Mouse (Mus musculus) MEL (cell line): ENCODE data around the gene Slc12a8. TPM values are rescaled to one million over a fixed set of nuclear protein-coding genes. Genes with fewer than 3 reads are reported as not detected.

Experiments used
- DNase-seq: peaks from one replicate; pipeline ENCODE4 v3.0.0; 2011; ENCODE audit warnings: low read depth, low spot score
- H3K27ac ChIP-seq: 2 replicates; pipeline ENCODE4 v1.5.1; 2012; ENCODE audit warnings: low read depth, mild to moderate bottlenecking, control low read depth, low read length, moderate library complexity; ENCODE audit not compliant: control insufficient read depth
- H3K27me3 ChIP-seq, 2 experiments: fragments of 150-350 bp in 1 of 2; sonication (generic) in 1 of 2; 2 replicates each; pipeline ENCODE4 v1.6.1; 2012; ENCODE audit warnings: low read length in 2 of 2, mild to moderate bottlenecking in 2 of 2, improper control_type of control experiment in 1 of 2, moderate library complexity in 1 of 2; ENCODE audit not compliant: insufficient read depth in 2 of 2, control insufficient read depth in 1 of 2
- H3K36me3 ChIP-seq, 2 experiments: 2 replicates each; pipeline ENCODE4 v1.6.1; 2012 to 2014; ENCODE audit warnings: low read length in 2 of 2, improper control_type of control experiment in 1 of 2, inconsistent platforms in 1 of 2, mild to moderate bottlenecking in 1 of 2; ENCODE audit not compliant: insufficient read depth in 2 of 2, control insufficient read depth in 1 of 2
- H3K4me1 ChIP-seq, 2 experiments: fragments of 150-350 bp in 1 of 2; sonication (generic) in 1 of 2; 2 replicates each; pipeline ENCODE4 v1.6.1; 2012; ENCODE audit warnings: low read length in 2 of 2, improper control_type of control experiment in 1 of 2, mild to moderate bottlenecking in 1 of 2; ENCODE audit not compliant: insufficient read depth in 2 of 2, control insufficient read depth in 1 of 2
- H3K4me3 ChIP-seq, 2 experiments: fragments of 150-350 bp in 1 of 2; sonication (generic) in 1 of 2; 2 replicates each; pipeline ENCODE4 v1.5.1; 2012; ENCODE audit warnings: low read depth in 2 of 2, low read length in 2 of 2, mild to moderate bottlenecking in 2 of 2, moderate library complexity in 2 of 2, control low read depth in 1 of 2, improper control_type of control experiment in 1 of 2; ENCODE audit not compliant: control insufficient read depth in 1 of 2, insufficient read depth in 1 of 2
- H3K79me2 ChIP-seq: 2 replicates; pipeline ENCODE4 v1.6.1; 2012; ENCODE audit warnings: mild to moderate bottlenecking, low read length, moderate library complexity; ENCODE audit not compliant: control insufficient read depth, poor library complexity, insufficient read depth
- H3K9ac ChIP-seq: 2 replicates; pipeline ENCODE4 v1.6.1; 2012; ENCODE audit warnings: low read depth, mild to moderate bottlenecking, control low read depth, low read length, moderate library complexity; ENCODE audit not compliant: control insufficient read depth, poor library complexity, severe bottlenecking
- H3K9me3 ChIP-seq: fragments of 150-350 bp; sonication (generic); replicated peaks from 2 replicates; pipeline ENCODE4 v1.6.1; 2012; ENCODE audit warnings: mild to moderate bottlenecking, low read length, improper control_type of control experiment, moderate library complexity; ENCODE audit not compliant: insufficient read depth
- CHD1 ChIP-seq: IDR thresholded peaks from 2 replicates; pipeline ENCODE4 v1.6.1; 2012; ENCODE audit warnings: low read depth, mild to moderate bottlenecking, inconsistent platforms, low read length, improper control_type of control experiment
- CHD2 ChIP-seq: IDR thresholded peaks from 2 replicates; pipeline ENCODE4 v1.6.1; 2011; ENCODE audit warnings: low read length, improper control_type of control experiment
- CTCF ChIP-seq, 3 experiments: IDR thresholded peaks in 2 of 3; conservative IDR thresholded peaks in 1 of 3; 2 replicates each; pipeline ENCODE4 v1.5.1; 2011 to 2012; ENCODE audit warnings: low read length in 3 of 3, low read depth in 2 of 3, mild to moderate bottlenecking in 2 of 3, improper control_type of control experiment in 1 of 3, inconsistent platforms in 1 of 3, mixed read lengths in 1 of 3, moderate library complexity in 1 of 3; ENCODE audit not compliant: control insufficient read depth in 1 of 3, insufficient read depth in 1 of 3, poor library complexity in 1 of 3, severe bottlenecking in 1 of 3
- ETS1 ChIP-seq: IDR thresholded peaks from 2 replicates; pipeline ENCODE4 v1.6.1; 2012; ENCODE audit warnings: low read depth, mild to moderate bottlenecking, inconsistent platforms, low read length, improper control_type of control experiment, moderate library complexity
- GABPA ChIP-seq: IDR thresholded peaks from 2 replicates; pipeline ENCODE4 v1.6.1; 2012; ENCODE audit warnings: low read depth, mild to moderate bottlenecking, inconsistent platforms, low read length, improper control_type of control experiment, moderate library complexity
- JUND ChIP-seq: IDR thresholded peaks from 2 replicates; pipeline ENCODE4 v1.6.1; 2011; ENCODE audit warnings: low read depth, mild to moderate bottlenecking, improper control_type of control experiment, low read length
- MAFK ChIP-seq: IDR thresholded peaks from 2 replicates; pipeline ENCODE4 v1.6.1; 2011; ENCODE audit warnings: low read depth, mild to moderate bottlenecking, low read length, improper control_type of control experiment, borderline replicate concordance
- MAX ChIP-seq: IDR thresholded peaks from 2 replicates; pipeline ENCODE4 v1.6.1; 2011; ENCODE audit warnings: low read length, improper control_type of control experiment
- MYB ChIP-seq: IDR thresholded peaks from 2 replicates; pipeline ENCODE4 v1.6.1; 2011; ENCODE audit warnings: mild to moderate bottlenecking, low read depth, low read length, improper control_type of control experiment
- MYC ChIP-seq: IDR thresholded peaks from 2 replicates; pipeline ENCODE4 v1.6.1; 2011; ENCODE audit warnings: low read depth, mild to moderate bottlenecking, low read length, improper control_type of control experiment, moderate library complexity
- NELFE ChIP-seq: IDR thresholded peaks from 2 replicates; pipeline ENCODE4 v1.6.1; 2011; ENCODE audit warnings: low read depth, low read length, improper control_type of control experiment
- POLR2A ChIP-seq, 2 experiments: IDR thresholded peaks; 2 replicates each; pipeline ENCODE4 v1.6.1; 2011 to 2012; ENCODE audit warnings: low read length in 2 of 2, mild to moderate bottlenecking in 2 of 2, control low read depth in 1 of 2, improper control_type of control experiment in 1 of 2, low read depth in 1 of 2, moderate library complexity in 1 of 2; ENCODE audit not compliant: control insufficient read depth in 1 of 2, insufficient read depth in 1 of 2, poor library complexity in 1 of 2
- POLR2AphosphoS5 ChIP-seq: IDR thresholded peaks from 2 replicates; pipeline ENCODE4 v1.6.1; 2012; ENCODE audit warnings: low read depth, borderline replicate concordance, mild to moderate bottlenecking, inconsistent platforms, low read length, moderate library complexity, mixed read lengths
- RAD21 ChIP-seq: IDR thresholded peaks from 2 replicates; pipeline ENCODE4 v1.6.1; 2011; ENCODE audit warnings: mild to moderate bottlenecking, low read depth, low read length, improper control_type of control experiment
- RCOR1 ChIP-seq: IDR thresholded peaks from 2 replicates; pipeline ENCODE4 v1.6.1; 2012; ENCODE audit warnings: low read depth, mild to moderate bottlenecking, inconsistent platforms, low read length, improper control_type of control experiment
- TCF12 ChIP-seq: IDR thresholded peaks from 2 replicates; pipeline ENCODE4 v1.6.1; 2014; ENCODE audit warnings: low read depth, mild to moderate bottlenecking, inconsistent platforms, low read length, improper control_type of control experiment, moderate library complexity
- UBTF ChIP-seq: IDR thresholded peaks from 2 replicates; pipeline ENCODE4 v1.6.1; 2012; ENCODE audit warnings: low read depth, mild to moderate bottlenecking, inconsistent platforms, low read length, improper control_type of control experiment, moderate library complexity, borderline replicate concordance; ENCODE audit not compliant: insufficient read depth
- USF1 ChIP-seq: IDR thresholded peaks from 2 replicates; pipeline ENCODE4 v1.6.1; 2014; ENCODE audit warnings: low read depth, mild to moderate bottlenecking, inconsistent platforms, low read length, improper control_type of control experiment, moderate library complexity
- USF2 ChIP-seq, 2 experiments: IDR thresholded peaks; 2 replicates each; pipeline ENCODE4 v1.6.1; 2011 to 2012; ENCODE audit warnings: improper control_type of control experiment in 2 of 2, low read length in 2 of 2, borderline replicate concordance in 1 of 2, inconsistent platforms in 1 of 2, low read depth in 1 of 2, mild to moderate bottlenecking in 1 of 2; ENCODE audit not compliant: insufficient read depth in 1 of 2
- ZKSCAN1 ChIP-seq: IDR thresholded peaks from 2 replicates; pipeline ENCODE4 v1.6.1; 2012; ENCODE audit warnings: low read depth, mild to moderate bottlenecking, inconsistent platforms, low read length, improper control_type of control experiment, moderate library complexity
- polyA plus RNA-seq, 2 experiments: library from polyadenylated mRNA; stranded (reverse) in 1 of 2; unstranded in 1 of 2; fragments of >175 nt in 1 of 2; fragments of >200 nt in 1 of 2; gene quantifications; 2 replicates each; pipeline versions ENCODE4 v1.2.1 to v1.2.4; 2012; ENCODE audit warnings: low replicate concordance in 2 of 2, low read depth in 1 of 2; ENCODE audit not compliant: insufficient read length in 2 of 2, insufficient read depth in 1 of 2, missing spikeins in 1 of 2
- total RNA-seq: library from RNA; depleted of rRNA; stranded (reverse); fragments of 300-350 nt; gene quantifications from 2 replicates; pipeline ENCODE4 v1.2.3, GENCODE M21; 2012

The Slc12a8 gene
- total and polyA plus RNA-seq, 3 experiments, result 0.29 TPM; not detected in 2

GRCm38 (mm10) chr16:33657191-33657590 lies 140.1 kb downstream of the Slc12a8 start:
- Histone ChIP-seq H3K79me2 (no peaks in the 10 kb centered on the region), H3K36me3 (peaks cover 0 to 6% of the 10 kb centered on the region in 2 experiments; a peak in 2 of 4 replicates), H3K9ac (no peak overlapping the region), H3K27me3 (peaks cover 0 to 5% of the 10 kb centered on the region in 2 experiments; a peak in 3 of 4 replicates), H3K27ac (no peak overlapping the region), H3K9me3 (no peaks in the 10 kb centered on the region), H3K4me3 (no peak overlapping the region), H3K4me1 (no peaks in the 10 kb centered on the region)
- DNase-seq, result no peak
- TF ChIP-seq POLR2A (IDR thresholded peaks at IDR 0.05; ENCODE audit: control insufficient read depth in 1 of 2, insufficient read depth in 1 of 2, low read depth in 1 of 2, low read length in 2 of 2, poor library complexity in 1 of 2) (no peak), RCOR1 (peak; percentile 69; the same call in 1 of the 2 replicates)

- no peaks in the 10 kb centered on the region for H3K4me1 ChIP-seq
- no peak for TF ChIP-seq MAX
- TF ChIP-seq GABPA, result no peak
- TF ChIP-seq RCOR1, result no peak
- no peak for TF ChIP-seq USF2 (IDR thresholded peaks at IDR 0.05; ENCODE audit: borderline replicate concordance in 1 of 2, insufficient read depth in 1 of 2, low read depth in 1 of 2, low read length in 2 of 2)
- no peak for TF ChIP-seq MYB
- no peak for TF ChIP-seq JUND
- no peak for TF ChIP-seq ETS1
- TF ChIP-seq USF1, result no peak
- no peak for TF ChIP-seq UBTF
- TF ChIP-seq MYC, result no peak
- no peak for TF ChIP-seq MAFK
- TF ChIP-seq CHD1, result no peak
- peaks cover 0 to 6% of the 10 kb centered on the region in 2 experiments; a peak in 2 of 4 replicates for H3K36me3 ChIP-seq
- no peak overlapping the region for H3K27ac ChIP-seq
- peaks cover 0 to 5% of the 10 kb centered on the region in 2 experiments; a peak in 3 of 4 replicates for H3K27me3 ChIP-seq
- no peaks in the 10 kb centered on the region for H3K9me3 ChIP-seq
- H3K4me3 ChIP-seq, result no peak overlapping the region
- no peaks in the 10 kb centered on the region for H3K79me2 ChIP-seq
- DNase-seq, result no peak
- no peak overlapping the region for H3K9ac ChIP-seq
Measured at GRCm38 (mm10) chr16:33658121-33658520, 141.0 kb downstream of the Slc12a8 start.

GRCm38 (mm10) chr16:33659521-33659920 lies 142.4 kb downstream of the Slc12a8 start:
- Histone ChIP-seq H3K4me3 (no peak overlapping the region), H3K27ac (no peak overlapping the region), H3K9ac (no peak overlapping the region), H3K4me1 (no peaks in the 10 kb centered on the region), H3K36me3 (peaks cover 0 to 6% of the 10 kb centered on the region in 2 experiments; a peak in 2 of 4 replicates), H3K79me2 (no peaks in the 10 kb centered on the region), H3K9me3 (no peaks in the 10 kb centered on the region), H3K27me3 (peaks cover 0 to 5% of the 10 kb centered on the region in 2 experiments; a peak in 3 of 4 replicates)
- DNase-seq, result no peak
- no peak for TF ChIP-seq RAD21
- no peak for TF ChIP-seq JUND
- no peak for TF ChIP-seq NELFE
- TF ChIP-seq UBTF, result no peak
- no peak for TF ChIP-seq ETS1
- no peak for TF ChIP-seq CHD2
- no peak for TF ChIP-seq RCOR1
- TF ChIP-seq POLR2AphosphoS5, result no peak
- TF ChIP-seq TCF12, result no peak
- TF ChIP-seq ZKSCAN1, result no peak
- TF ChIP-seq USF2 (IDR thresholded peaks at IDR 0.05; ENCODE audit: borderline replicate concordance in 1 of 2, insufficient read depth in 1 of 2, low read depth in 1 of 2, low read length in 2 of 2), result no peak
- TF ChIP-seq CTCF (IDR thresholded peaks at IDR 0.05 in 2 of 3, conservative IDR thresholded peaks at IDR 0.05 in 1 of 3; ENCODE audit: control insufficient read depth in 1 of 3, insufficient read depth in 1 of 3, low read depth in 2 of 3, low read length in 3 of 3, poor library complexity in 1 of 3, severe bottlenecking in 1 of 3), result no peak
- TF ChIP-seq USF1, result no peak
- TF ChIP-seq, all 39 proteins: peak for 0
